Mouse (Mus musculus) Muller cell, postnatal 12 days (primary cell): ENCODE results near the gene Tex45.

Source experiments
- DNase-seq: peaks from one replicate; pipeline ENCODE4 v3.0.0-alpha.2; 2015; ENCODE audit errors: inconsistent ontology term

Tex45 gene

GRCm38 (mm10) chr8:3536053-3536841 lies 65.6 kb downstream of the Tex45 start:
- DNase-seq: no peak
